Mouse (Mus musculus): Measurements from ENCODE around the gene Myl7.

The Myl7 gene

DNA sequence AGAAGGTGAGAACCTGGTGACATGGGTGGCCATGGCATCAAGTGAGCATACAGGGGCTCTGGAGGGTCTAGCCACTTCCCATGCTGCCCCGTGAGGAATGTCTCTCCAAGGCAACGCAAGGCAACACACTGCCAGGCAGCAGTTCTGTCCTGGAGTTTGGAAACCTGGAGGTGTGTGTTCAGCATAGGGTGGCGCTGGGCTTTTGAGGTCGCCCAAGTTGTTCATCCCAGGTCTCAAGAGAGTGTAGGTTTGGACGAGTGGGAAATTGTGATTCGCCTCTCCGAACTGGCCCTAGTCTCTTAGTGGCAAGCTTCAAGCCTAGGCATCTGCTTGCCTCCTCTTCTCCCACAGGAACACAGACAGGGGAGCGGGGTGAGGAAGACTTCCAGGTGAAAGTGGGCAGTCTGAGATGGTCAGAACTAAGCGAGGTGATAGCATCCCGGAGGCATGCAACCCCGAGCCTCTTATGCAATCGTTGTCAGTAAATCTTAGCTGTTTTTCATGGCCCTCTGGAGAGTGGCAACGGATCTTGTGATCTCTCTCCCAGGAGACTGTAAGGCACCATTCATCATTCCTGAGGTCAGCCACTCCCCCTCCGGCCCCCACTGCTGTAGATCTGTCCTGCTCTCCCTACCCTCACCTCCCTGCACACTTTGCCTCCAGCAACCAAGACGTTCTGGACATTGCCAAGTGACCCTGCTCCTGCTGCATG, 36.0 kb downstream of the Myl7 start:
- in situ Hi-C loops (cut with MboI, MseI): no loop called here

DNA sequence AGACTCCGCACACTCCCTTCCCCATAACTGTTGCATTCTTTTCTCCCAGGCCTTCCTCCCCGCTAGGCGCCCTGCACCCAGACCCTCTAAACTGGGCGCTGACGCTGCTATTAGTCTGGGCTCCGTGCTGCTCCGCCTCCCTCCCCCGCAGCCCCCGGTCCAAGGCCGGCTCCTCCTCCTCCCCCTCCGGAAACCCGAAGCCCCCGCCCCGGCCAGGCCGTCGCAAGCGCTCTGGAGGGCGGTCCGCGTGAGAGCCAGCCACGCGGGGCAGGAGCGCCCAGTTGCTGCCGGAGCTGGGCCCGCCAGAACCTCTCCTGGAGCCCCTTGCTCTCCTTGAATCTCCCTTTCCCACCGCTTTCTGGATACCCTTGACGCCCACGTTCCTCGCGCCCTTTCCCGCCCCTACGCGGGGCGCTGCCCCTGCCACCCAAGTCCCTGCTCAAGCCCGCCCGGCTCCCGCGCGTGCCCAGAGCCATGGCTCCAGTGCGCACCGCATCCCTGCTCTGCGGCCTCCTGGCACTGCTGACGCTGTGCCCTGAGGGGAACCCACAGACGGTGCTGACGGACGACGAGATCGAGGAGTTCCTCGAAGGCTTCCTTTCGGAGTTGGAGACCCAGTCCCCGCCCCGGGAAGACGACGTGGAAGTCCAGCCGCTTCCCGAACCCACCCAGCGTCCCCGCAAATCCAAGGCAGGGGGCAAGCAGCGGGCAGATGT, 36.7 kb downstream of the Myl7 start, which contains the start of gene Aebp1:
Gene Aebp1 (plus strand): TSS at position 270 of the 716 bp plus-strand sequence.
- in situ Hi-C loops (cut with MboI, MseI): no loop called here

DNA sequence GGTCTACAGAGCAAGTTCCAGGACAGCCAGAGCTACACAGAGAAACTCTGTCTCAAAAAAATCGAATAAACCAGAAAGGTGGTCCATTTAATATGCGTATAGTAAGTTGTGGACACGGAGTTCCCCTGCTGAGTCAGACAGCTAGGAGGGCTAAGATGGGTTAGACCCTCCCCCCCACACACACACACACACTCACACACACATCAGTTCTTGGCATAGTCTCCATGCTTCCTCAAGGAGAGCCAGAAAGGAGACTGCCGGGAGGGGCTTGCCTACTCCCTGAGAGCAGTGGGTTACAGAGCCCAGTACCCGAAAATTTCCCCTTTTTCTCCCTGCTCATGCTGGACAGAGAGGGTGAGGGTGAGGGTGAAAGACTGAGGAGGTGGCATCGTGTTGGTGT, 37.9 kb downstream of the Myl7 start:
- in situ Hi-C loops (cut with MboI, MseI): no loop called here

DNA sequence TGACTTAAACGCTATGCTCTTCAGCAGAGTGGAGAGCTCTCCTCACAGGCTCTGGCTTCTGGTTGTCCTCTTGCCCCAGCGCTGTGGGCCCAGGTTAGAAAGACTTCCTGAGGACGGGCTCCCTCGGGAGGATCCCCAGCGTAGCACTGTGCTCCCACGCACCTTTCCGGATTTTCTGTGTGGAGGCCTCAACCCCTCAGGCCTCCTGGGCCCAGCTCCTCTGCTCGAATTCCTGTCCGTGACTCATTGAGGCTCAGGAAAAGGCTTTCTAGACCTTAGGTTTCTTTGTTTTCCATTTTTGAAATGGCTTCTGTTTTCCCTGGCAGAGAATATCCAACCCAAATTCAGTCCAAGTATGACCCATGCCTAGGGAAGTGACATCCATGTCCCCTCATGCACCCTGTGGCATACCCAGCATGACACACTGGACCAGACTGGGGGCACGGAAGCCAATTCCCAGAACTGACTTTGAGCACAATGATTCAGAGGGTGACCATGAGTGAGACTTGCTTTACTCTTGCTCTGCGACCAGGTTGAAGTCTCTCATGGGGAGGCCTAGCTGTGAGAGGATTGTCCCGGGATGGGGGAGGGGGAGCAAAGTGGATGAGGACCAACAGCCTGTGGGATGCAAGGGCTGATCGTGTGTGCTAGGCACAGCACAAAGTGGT, 38.6 kb downstream of the Myl7 start:
- in situ Hi-C loops (cut with MboI, MseI): no loop called here

DNA sequence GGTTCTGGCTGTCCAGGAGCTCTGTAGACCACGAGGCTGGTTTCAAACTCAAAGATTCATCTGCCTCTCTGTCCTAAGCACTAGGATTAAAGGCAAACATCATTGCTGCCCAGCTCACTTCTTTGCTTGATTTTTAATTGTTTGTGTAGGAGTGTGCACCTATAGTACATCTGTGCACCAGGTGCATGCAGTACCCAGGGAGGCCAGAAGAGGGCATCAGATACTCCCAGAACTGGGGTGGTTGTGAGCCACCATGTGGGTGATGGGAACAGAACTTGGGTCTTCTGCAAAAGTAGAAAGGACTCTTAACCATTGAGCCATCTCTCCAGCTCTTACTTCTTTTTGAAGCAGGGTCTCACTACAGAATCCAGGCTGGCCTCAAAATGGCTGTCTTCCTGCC, 39.9 kb downstream of the Myl7 start:
- in situ Hi-C loops (cut with MboI, MseI): no loop called here

DNA sequence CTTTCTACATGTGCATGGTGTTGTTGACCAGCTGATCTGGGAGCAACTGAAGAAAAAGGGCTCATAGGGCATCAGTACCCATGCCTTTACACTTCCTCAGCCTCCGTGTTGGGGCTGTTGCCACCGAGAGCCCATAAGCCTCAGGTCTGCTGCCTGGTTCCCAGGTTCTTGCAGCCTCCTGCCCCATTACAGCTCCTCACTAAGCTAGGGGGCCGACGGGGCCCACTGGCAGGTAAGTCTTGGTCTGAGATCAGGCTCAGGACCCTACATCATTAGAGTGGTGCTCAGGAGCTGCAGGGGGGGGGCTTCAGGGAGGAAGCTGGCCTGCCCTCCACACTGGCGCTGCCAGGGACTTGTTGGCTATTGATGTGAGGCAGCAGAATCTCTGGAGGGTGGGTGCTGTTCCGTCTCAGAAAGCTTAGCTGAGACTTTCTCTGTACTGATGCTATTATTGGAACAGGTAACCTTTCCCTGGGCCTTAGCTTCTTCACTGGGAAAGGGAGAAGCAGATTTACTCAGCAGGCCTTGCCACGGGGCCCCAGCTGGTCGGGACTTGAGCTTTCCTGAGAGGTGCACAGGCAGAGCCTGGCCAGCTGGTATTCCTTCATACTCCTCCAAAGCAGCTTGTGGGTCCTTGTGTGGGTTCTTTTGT, 42.0 kb downstream of the Myl7 start:
- in situ Hi-C loops (cut with MboI, MseI): no loop called here

DNA sequence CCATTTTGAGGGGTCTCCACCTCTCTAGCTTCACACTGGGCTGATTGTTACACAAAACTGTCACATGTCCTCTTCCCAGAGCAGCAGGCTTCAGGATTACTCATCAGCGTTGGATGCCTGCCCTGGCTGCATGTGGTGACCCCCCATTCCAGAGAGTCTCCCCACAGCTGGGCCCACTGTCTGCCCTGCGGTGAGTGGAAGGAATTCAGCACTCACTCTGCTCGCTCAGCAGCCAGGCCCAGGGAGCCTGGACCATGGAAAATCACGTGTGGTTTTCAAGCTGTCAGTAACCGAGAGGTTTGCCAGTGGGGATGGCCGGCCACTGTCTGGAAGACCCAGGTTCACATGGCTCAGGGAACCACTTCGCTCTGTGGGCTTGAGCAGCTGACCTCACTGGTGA, 42.7 kb downstream of the Myl7 start:
- in situ Hi-C loops (cut with MboI, MseI): no loop called here

DNA sequence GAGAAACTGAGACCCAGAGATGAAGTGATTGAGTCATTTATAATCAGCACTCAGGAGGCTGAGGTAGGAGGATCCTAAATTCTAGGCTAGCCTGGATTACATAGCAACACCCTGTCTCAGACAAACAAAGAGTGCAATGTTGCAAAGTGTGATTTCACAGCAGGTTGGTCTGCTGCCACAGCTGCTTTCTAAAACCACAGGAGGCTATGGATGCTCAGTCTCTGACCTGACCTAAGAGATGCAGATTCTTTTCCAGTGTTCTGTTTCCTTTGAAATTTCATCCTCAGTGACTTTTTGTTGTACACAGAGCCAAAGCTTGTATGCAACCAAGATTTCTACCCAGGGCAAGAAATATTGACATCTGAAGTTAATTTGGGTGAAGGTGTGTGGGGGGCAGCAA, 43.1 kb downstream of the Myl7 start:
- in situ Hi-C loops (cut with MboI, MseI): no loop called here

DNA sequence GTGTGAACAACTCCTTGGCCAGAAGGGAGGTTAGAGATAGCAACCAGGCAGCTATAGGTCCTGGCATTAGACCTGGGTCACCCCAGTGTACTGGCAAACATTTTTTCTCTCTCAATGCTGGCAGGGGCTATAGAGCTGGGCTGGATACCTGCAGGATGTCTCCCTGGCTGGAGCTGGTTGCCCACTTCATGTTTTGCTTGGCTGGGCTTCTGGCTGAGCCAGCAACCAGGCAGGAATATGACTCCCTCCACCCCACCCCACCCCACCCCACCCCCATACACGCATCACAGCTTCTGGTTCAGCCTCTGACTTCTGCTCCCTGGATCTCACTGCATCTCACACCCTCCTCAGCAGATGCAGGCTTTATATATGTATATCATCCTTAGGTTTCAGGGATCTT, 46.3 kb downstream of the Myl7 start:
- in situ Hi-C loops (cut with MboI, MseI): no loop called here

DNA sequence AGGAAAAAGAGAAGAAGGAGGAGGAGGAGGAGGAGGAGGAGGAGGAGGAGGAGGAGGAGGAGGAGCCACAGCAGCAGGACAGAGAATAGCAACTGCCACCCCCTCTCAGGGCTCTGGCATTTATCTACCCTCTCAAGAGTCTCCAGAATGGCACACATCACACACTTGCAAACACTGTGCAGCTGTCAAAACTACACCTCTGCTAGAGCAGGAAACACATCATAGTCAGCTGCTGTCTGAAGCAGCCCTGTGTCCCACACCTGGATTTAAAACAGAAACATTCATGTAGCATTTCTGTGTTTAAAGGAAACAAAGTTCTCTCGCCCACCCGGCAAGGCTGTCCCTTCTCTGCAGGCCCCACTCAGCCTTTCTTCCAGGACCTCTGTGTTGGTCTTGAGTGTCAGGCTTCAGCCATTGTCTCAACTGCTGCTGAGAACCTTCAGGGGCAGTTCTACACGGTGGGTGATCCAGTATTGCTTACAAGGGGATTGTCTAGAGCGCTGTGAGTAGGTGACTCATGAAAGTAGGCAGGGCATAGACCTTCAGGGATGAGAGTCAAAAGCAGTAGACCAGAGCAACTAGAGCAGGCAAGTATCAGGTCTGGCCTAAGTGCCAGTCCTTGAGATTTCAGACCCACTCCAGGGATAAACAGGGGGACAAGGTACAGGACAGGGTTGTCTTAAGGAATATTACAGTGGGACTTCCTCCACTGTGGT, 47.4 kb downstream of the Myl7 start:
- in situ Hi-C loops (cut with MboI, MseI): no loop called here

DNA sequence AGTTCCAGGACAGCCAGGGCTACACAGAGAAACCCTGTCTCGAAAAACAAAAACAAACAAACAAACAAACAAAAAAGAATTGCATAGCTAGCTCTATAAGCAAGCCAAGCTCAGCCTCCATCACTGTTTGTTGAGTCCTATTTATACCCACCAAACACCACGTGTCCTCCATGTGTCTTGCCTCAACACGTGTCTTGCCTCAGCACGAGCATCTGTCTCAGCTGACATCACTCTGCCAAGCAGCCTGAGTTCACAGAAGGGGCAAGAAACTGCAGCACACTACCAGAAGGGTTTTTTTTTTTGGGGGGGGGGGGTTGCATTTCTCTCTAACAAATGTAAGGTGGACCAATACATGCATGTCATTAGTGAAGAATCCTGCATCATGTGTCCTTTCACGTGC, 48.1 kb downstream of the Myl7 start:
- in situ Hi-C loops (cut with MboI, MseI): no loop called here

DNA sequence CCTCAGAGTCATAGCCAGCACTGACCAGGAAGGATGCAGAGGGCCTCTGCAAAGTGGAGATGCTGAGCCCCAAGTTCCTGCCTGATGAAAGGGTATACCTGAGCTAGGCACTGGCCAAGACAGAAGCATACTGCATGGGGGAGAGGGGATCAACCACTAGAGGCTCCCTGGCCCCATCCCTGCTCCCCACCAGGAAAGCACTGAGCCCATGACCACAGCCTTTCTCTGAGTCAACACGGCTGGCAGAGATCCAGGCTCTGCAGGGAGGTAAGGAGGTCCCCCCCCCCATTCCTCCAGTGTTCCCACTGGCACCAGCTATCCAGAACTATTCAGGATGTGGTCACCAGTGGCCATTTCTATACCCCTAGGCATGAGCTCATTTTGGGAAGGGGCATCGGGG, 49.3 kb downstream of the Myl7 start:
- in situ Hi-C loops (cut with MboI, MseI): no loop called here

DNA sequence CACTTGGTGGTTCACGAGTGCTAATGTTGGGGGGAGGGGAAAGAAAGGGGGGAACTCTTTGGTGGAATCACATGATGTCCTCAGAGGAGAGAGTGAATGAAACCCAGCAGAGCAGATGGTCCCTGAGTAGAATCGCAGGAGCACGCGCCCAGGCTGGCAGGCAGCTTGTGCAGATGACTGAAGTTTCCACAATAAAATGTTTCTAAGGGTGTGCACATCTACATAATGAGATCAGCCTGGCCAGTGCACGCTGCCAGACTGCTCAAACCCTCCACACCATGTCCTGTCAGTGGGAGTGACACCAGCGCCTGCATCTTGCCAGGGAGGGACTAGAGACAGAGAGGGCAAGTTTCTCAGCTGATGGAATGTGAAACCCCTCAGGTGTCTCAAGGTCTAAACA, 49.8 kb downstream of the Myl7 start:
- in situ Hi-C loops (cut with MboI, MseI): no loop called here

DNA sequence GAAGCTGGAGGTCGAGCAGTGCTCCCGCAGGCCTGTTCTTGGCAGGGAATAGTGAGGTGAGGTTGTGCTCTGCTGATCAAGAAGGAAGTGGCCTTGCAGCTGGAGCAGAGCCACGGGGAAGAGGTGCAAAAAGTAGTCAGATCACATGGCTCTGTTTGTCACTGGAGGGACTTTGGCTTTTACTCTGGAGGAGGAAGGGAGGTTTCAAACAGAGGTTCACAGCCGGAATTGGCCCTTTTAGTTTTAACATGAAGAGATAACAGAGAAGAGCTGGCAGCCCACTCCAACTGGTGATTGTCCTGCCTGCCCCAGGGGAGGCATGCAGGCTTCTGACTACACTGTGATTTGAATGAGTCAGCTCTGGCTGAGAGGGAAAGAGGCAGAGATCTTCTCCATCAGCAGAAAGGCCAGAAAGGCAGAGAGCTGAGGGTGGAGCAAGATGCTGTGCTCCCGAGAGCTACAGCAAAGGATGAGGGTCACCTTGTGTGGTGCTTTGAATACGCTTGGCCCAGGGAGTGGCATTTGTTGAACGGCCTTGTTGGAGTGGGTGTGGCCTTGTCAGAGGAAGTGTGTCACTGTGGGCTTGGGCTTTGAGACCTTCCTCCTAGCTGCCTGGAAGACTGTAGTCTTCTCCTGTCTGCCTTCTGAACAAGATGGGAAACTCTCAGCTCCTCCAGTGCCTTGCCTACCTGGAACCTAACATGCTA, 51.8 kb downstream of the Myl7 start:
- in situ Hi-C loops (cut with MboI, MseI): no loop called here

All from regulatory T cell (primary cell).